Mouse (Mus musculus) layer of hippocampus, adult 18-20 months (tissue): ENCODE results near the gene Msl1. TPM values are rescaled to one million over a fixed set of nuclear protein-coding genes. Genes with fewer than 3 reads are reported as not detected.

ENCODE experiments used
- DNase-seq, 2 experiments: peaks; one replicate each; pipeline ENCODE4 v3.0.0; 2022; ENCODE audit warnings: low spot score in 2 of 2
- total RNA-seq, 2 experiments: library from RNA; stranded (reverse); gene quantifications; 2 replicates each; pipeline ENCODE4 v1.2.3; 2021

The Msl1 gene
- total RNA-seq, 2 experiments from 2014 or later = 178 to 183 TPM

- no peak for DNase-seq
These were observed 31.8 kb upstream of the Msl1 start for GRCm38 (mm10) chr11:98763502-98763861.

- DNase-seq = no peak
These were observed 31.2 kb upstream of the Msl1 start for GRCm38 (mm10) chr11:98764091-98764490.

GRCm38 (mm10) chr11:98764746-98765145 is 30.6 kb upstream of the Msl1 start:
- DNase-seq = no peak

- DNase-seq = no peak
These were observed 29.7 kb upstream of the Msl1 start for GRCm38 (mm10) chr11:98765421-98766309.

- DNase-seq = no peak
These were observed 29.0 kb upstream of the Msl1 start for GRCm38 (mm10) chr11:98766346-98766745.

- DNase-seq = no peak
These were observed 28.5 kb upstream of the Msl1 start for GRCm38 (mm10) chr11:98766816-98767215.

- DNase-seq = peak in 1 of 2 experiments; percentile 60
These were observed 28.0 kb upstream of the Msl1 start for GRCm38 (mm10) chr11:98767276-98767675.

GRCm38 (mm10) chr11:98767713-98768112 is 27.6 kb upstream of the Msl1 start:
- peak in 1 of 2 experiments; percentile 41 for DNase-seq

- DNase-seq = peak in 1 of 2 experiments; percentile 41
These were observed 26.9 kb upstream of the Msl1 start for GRCm38 (mm10) chr11:98768127-98769006.

- peak in 1 of 2 experiments; percentile 43 for DNase-seq
These were observed 26.0 kb upstream of the Msl1 start for GRCm38 (mm10) chr11:98769007-98769954.

GRCm38 (mm10) chr11:98770096-98770975 is 25.0 kb upstream of the Msl1 start:
- DNase-seq = peak in 1 of 2 experiments; percentile 82

- DNase-seq = peak in 1 of 2 experiments; percentile 47
These were observed 24.2 kb upstream of the Msl1 start for GRCm38 (mm10) chr11:98771131-98771530.

- peak in 1 of 2 experiments; percentile 43 for DNase-seq
These were observed 23.3 kb upstream of the Msl1 start for GRCm38 (mm10) chr11:98771844-98772525.

GRCm38 (mm10) chr11:98772667-98773171 is 22.6 kb upstream of the Msl1 start:
- DNase-seq = peak in 1 of 2 experiments; percentile 53

GRCm38 (mm10) chr11:98773635-98774295 is 21.6 kb upstream of the Msl1 start:
- DNase-seq = peak; percentile 99 to 100

GRCm38 (mm10) chr11:98774582-98775347 is 20.6 kb upstream of the Msl1 start, which contains the start of gene Nr1d1:
TSS of gene Nr1d1 (minus strand) at chr11:98775333.
- no peak for DNase-seq

GRCm38 (mm10) chr11:98775348-98776051 is 19.8 kb upstream of the Msl1 start:
- peak; percentile 100 for DNase-seq
